Mouse (Mus musculus): ENCODE results near the gene Gm21936. TPM values are rescaled to one million over a fixed set of nuclear protein-coding genes. Genes with fewer than 3 reads are reported as not detected.

The Gm21936 gene
- not detected for polyA plus RNA-seq (2017; shearing (Covaris generic))

GRCm38 (mm10) chr12:87795212-87795611, at the start of gene Gm21936:
Gene Gm21936 (plus strand): TSS chr12:87795512.

GRCm38 (mm10) chr12:87775655-87776054, 19.7 kb upstream of the Gm21936 start, which contains the start of gene Gm21319:
Gene Gm21319 (minus strand): TSS chr12:87775755.

GRCm38 (mm10) chr12:87816277-87816676, 21.0 kb downstream of the Gm21936 start, which contains the start of gene BB287469:
Gene BB287469 (plus strand): TSS chr12:87816577.

GRCm38 (mm10) chr12:87842239-87842638, 46.9 kb downstream of the Gm21936 start, which contains the start of gene Gm2001:
Gene Gm2001 (minus strand): TSS chr12:87842339.

Other genes starting within 250 kb of the Gm21936 start
- not detected for gene Oog1, start 192.8 kb upstream of the Gm21936 start, polyA plus RNA-seq (2017; shearing (Covaris generic))
- gene Gm4027, start 176.6 kb upstream of the Gm21936 start, polyA plus RNA-seq (2017; shearing (Covaris generic)), result not detected
- gene Gm16381, start 150.9 kb upstream of the Gm21936 start, polyA plus RNA-seq (2017; shearing (Covaris generic)), result not detected
- not detected for gene Gm21319, start 19.8 kb upstream of the Gm21936 start, polyA plus RNA-seq (2017; shearing (Covaris generic))
- not detected for gene BB287469, start 21.1 kb downstream of the Gm21936 start, polyA plus RNA-seq (2017; shearing (Covaris generic))
- gene Gm2001, start 46.8 kb downstream of the Gm21936 start, polyA plus RNA-seq (2017; shearing (Covaris generic)), result not detected
- gene Gm2016, start 78.6 kb downstream of the Gm21936 start, polyA plus RNA-seq (2017; shearing (Covaris generic)), result not detected
- gene Gm2022, start 99.9 kb downstream of the Gm21936 start, polyA plus RNA-seq (2017; shearing (Covaris generic)), result not detected
- not detected for gene Gm2035, start 124.3 kb downstream of the Gm21936 start, polyA plus RNA-seq (2017; shearing (Covaris generic))
- gene Gm2042, start 158.6 kb downstream of the Gm21936 start, polyA plus RNA-seq (2017; shearing (Covaris generic)), result not detected
- gene Gm2075, start 216.3 kb downstream of the Gm21936 start, polyA plus RNA-seq (2017; shearing (Covaris generic)), result not detected
- gene Gm6803, start 223.3 kb downstream of the Gm21936 start, polyA plus RNA-seq (2017; shearing (Covaris generic)), result not detected
- gene Gm2056, start 231.5 kb downstream of the Gm21936 start, polyA plus RNA-seq (2017; shearing (Covaris generic)), result not detected